Mouse (Mus musculus) left cerebral cortex, postnatal 25 days (tissue): Measurements from ENCODE around the gene Coa3. TPM values are rescaled to one million over a fixed set of nuclear protein-coding genes. Genes with fewer than 3 reads are reported as not detected.
A peak's percentile ranks its signal among the peaks of the same experiment; 100 is the strongest.

Source experiments
- DNase-seq, 2 experiments: peaks; one replicate each; pipeline ENCODE4 v3.0.0; 2022; ENCODE audit warnings: low spot score in 2 of 2, mixed read lengths in 1 of 2
- intact Hi-C: fragments of 180-260 bp; cut with DNase I; formaldehyde crosslinking; loops from one replicate; pipeline ENCODE4 v1.15.1; 2025
- total RNA-seq, 2 experiments: library from RNA; stranded (reverse); gene quantifications; 2 replicates each; pipeline ENCODE4 v1.2.3; 2021

Coa3 gene
- total RNA-seq, 2 experiments from 2014 or later, result 95.3 to 98.8 TPM

- DNase-seq, result peak in 1 of 2 experiments; percentile 6
- intact Hi-C loops, result loop anchor here (2.0 kb wide), 1 partner anchor 16 kb away; the partner anchor contains the start of gene Ramp2
Observed at GRCm38 (mm10) chr11:101230991-101231871, 47.7 kb downstream of the Coa3 start.

- intact Hi-C loops, result loop anchor here (2.0 kb wide), 1 partner anchor 16 kb away; the partner anchor contains the start of gene Ramp2
- DNase-seq, result no peak
Observed at GRCm38 (mm10) chr11:101230526-101230925, 48.4 kb downstream of the Coa3 start.

- no peak for DNase-seq
- intact Hi-C loops, result loop anchor here (2.0 kb wide), 1 partner anchor 17 kb away; the partner anchor contains the start of gene Ramp2
Observed at GRCm38 (mm10) chr11:101230061-101230511, 48.8 kb downstream of the Coa3 start.

GRCm38 (mm10) chr11:101229361-101229900 is 49.5 kb downstream of the Coa3 start:
- intact Hi-C loops, result no loop called here
- no peak for DNase-seq

Other genes starting within 250 kb of the Coa3 start
- 1 to 10 TPM; 7.6 to 8.3 TPM for gene Naglu, start 209.1 kb downstream of the Coa3 start, total RNA-seq
- 1 to 10 TPM; 1.2 to 1.4 TPM for gene Hsd17b1, start 200.7 kb downstream of the Coa3 start, total RNA-seq
- 10 to 100 TPM; 26.0 to 28.5 TPM for gene Coasy, start 196.5 kb downstream of the Coa3 start, total RNA-seq
- gene Mlx, start 191.8 kb downstream of the Coa3 start, total RNA-seq, result 10 to 100 TPM; 47.1 to 53.0 TPM
- gene Psmc3ip, start 183.7 kb downstream of the Coa3 start, total RNA-seq, result 1 to 10 TPM; 3.6 to 3.9 TPM
- gene Retreg3, start 159.2 kb downstream of the Coa3 start, total RNA-seq, result 10 to 100 TPM; 56.2 to 56.7 TPM
- gene Tubg1, start 159.2 kb downstream of the Coa3 start, total RNA-seq, result 10 to 100 TPM; 44.9 to 46.6 TPM
- gene Tubg2, start 123.2 kb downstream of the Coa3 start, total RNA-seq, result 10 to 100 TPM; 47.5 to 48.6 TPM
- gene Cntnap1, start 108.6 kb downstream of the Coa3 start, total RNA-seq, result 100 to 1,000 TPM; 153 to 170 TPM
- 10 to 100 TPM in 1 of 2 experiments, 1 to 10 TPM in 1; 8.8 to 11.5 TPM for gene Plekhh3, start 107.8 kb downstream of the Coa3 start, total RNA-seq
- gene Ccr10, start 103.7 kb downstream of the Coa3 start, total RNA-seq, result under 1 TPM; 0.18 to 0.28 TPM
- gene Ezh1, start 52.7 kb downstream of the Coa3 start, total RNA-seq, result 10 to 100 TPM; 42.8 to 48.5 TPM
- gene Ramp2, start 33.1 kb downstream of the Coa3 start, total RNA-seq, result 10 to 100 TPM; 39.9 to 44.5 TPM
- 10 to 100 TPM; 62.4 to 65.7 TPM for gene Vps25, start 25.4 kb downstream of the Coa3 start, total RNA-seq
- 1 to 10 TPM; 2.2 to 7.9 TPM for gene Wnk4, start 18.5 kb downstream of the Coa3 start, total RNA-seq
- gene Cntd1, start 102 bp downstream of the Coa3 start, total RNA-seq, result under 1 TPM; 0.21 to 0.27 TPM
- 100 to 1,000 TPM; 213 to 229 TPM for gene Becn1, start 23.2 kb upstream of the Coa3 start, total RNA-seq
- 100 to 1,000 TPM; 114 to 116 TPM for gene Psme3, start 37.1 kb upstream of the Coa3 start, total RNA-seq
- gene Aoc2, start 45.9 kb upstream of the Coa3 start, total RNA-seq, result 1 to 10 TPM; 4.8 to 7.4 TPM
- gene Aoc3, start 51.5 kb upstream of the Coa3 start, total RNA-seq, result under 1 TPM; 0.69 to 0.73 TPM
- under 1 TPM in 1 of 2 experiments, not detected in 1; 0.14 TPM for gene G6pc, start 88.4 kb upstream of the Coa3 start, total RNA-seq
- gene Aarsd1, start 138.5 kb upstream of the Coa3 start, total RNA-seq, result 10 to 100 TPM; 38.7 to 40.1 TPM
- 1 to 10 TPM; 5.9 to 6.6 TPM for gene Gm27029, start 145.7 kb upstream of the Coa3 start, total RNA-seq
- 10 to 100 TPM; 35.6 to 37.0 TPM for gene Rundc1, start 146.0 kb upstream of the Coa3 start, total RNA-seq
- gene Ptges3l, start 146.2 kb upstream of the Coa3 start, total RNA-seq, result 1 to 10 TPM; 4.0 to 6.0 TPM
- 10 to 100 TPM; 32.5 to 37.0 TPM for gene Rpl27, start 163.2 kb upstream of the Coa3 start, total RNA-seq
- 1 to 10 TPM; 2.0 to 2.4 TPM for gene Ifi35, start 169.3 kb upstream of the Coa3 start, total RNA-seq
- gene Rnd2, start 185.9 kb upstream of the Coa3 start, total RNA-seq, result 100 to 1,000 TPM; 149 to 175 TPM
- gene Vat1, start 187.1 kb upstream of the Coa3 start, total RNA-seq, result 10 to 100 TPM; 36.7 to 39.9 TPM